Mouse (Mus musculus) heart, postnatal 14 days (tissue): ENCODE results near the gene Rapgef4. TPM values are rescaled to one million over a fixed set of nuclear protein-coding genes. Genes with fewer than 3 reads are reported as not detected.
"Not testable (repeated sequence)": the region's sequence is repeated elsewhere in the genome, so short reads cannot be mapped to it uniquely, and the experiment has no call there.

ENCODE experiments used
- DNase-seq, 2 experiments: peaks; one replicate each; pipeline ENCODE4 v3.0.0; 2021 to 2022
- intact Hi-C: fragments of 180-260 bp; cut with DNase I; formaldehyde crosslinking; loops from one replicate; pipeline ENCODE4 v1.15.1; 2025
- total RNA-seq, 2 experiments: library from RNA; stranded (reverse); gene quantifications; 2 replicates each; pipeline ENCODE4 v1.2.3; 2021

Gene Rapgef4
- total RNA-seq, 2 experiments from 2014 or later = 18.9 to 19.3 TPM

GRCm38 (mm10) chr2:72139863-72140845 is 159.1 kb downstream of the Rapgef4 start:
- intact Hi-C loops = no loop called here
- DNase-seq = no peak

- intact Hi-C loops = no loop called here
- DNase-seq = no peak
These were observed 160.1 kb downstream of the Rapgef4 start for GRCm38 (mm10) chr2:72141091-72141490.

GRCm38 (mm10) chr2:72141732-72142131 is 160.7 kb downstream of the Rapgef4 start:
- intact Hi-C loops, DNase-seq: not testable (repeated sequence)

GRCm38 (mm10) chr2:72143413-72143812 is 162.4 kb downstream of the Rapgef4 start:
- no peak for DNase-seq
- intact Hi-C loops = no loop called here

- intact Hi-C loops = no loop called here
- DNase-seq = no peak
These were observed 163.6 kb downstream of the Rapgef4 start for GRCm38 (mm10) chr2:72144576-72145200.

- intact Hi-C loops = no loop called here
- DNase-seq = no peak
These were observed 164.3 kb downstream of the Rapgef4 start for GRCm38 (mm10) chr2:72145281-72145875.

- DNase-seq = no peak
- intact Hi-C loops = no loop called here
These were observed 165.0 kb downstream of the Rapgef4 start for GRCm38 (mm10) chr2:72146061-72146460.

- intact Hi-C loops = no loop called here
- no peak for DNase-seq
These were observed 166.2 kb downstream of the Rapgef4 start for GRCm38 (mm10) chr2:72147246-72147645.

- intact Hi-C loops = no loop called here
- no peak for DNase-seq
These were observed 166.7 kb downstream of the Rapgef4 start for GRCm38 (mm10) chr2:72147695-72148094.

- intact Hi-C loops = loop anchor here (1.0 kb wide), 2 partner anchors 53 to 110 kb away; no protein-coding TSS in a partner anchor
- DNase-seq = no peak
These were observed 167.6 kb downstream of the Rapgef4 start for GRCm38 (mm10) chr2:72148647-72149046.

GRCm38 (mm10) chr2:72149059-72149458 is 168.0 kb downstream of the Rapgef4 start:
- DNase-seq = peak; percentile 75 to 81
- intact Hi-C loops = loop anchor here (1.0 kb wide), 2 partner anchors 54 to 111 kb away; no protein-coding TSS in a partner anchor

- intact Hi-C loops = no loop called here
- DNase-seq = no peak
These were observed 170.9 kb downstream of the Rapgef4 start for GRCm38 (mm10) chr2:72151792-72152554.

- intact Hi-C loops = no loop called here
These were observed 171.7 kb downstream of the Rapgef4 start for GRCm38 (mm10) chr2:72152746-72153145.

GRCm38 (mm10) chr2:72153851-72154250 is 172.8 kb downstream of the Rapgef4 start:
- intact Hi-C loops = no loop called here
- DNase-seq = no peak

More at GRCm38 (mm10) chr2:72152746-72153145, 171.7 kb downstream of the Rapgef4 start:
- DNase-seq = no peak

GRCm38 (mm10) chr2:72155102-72155773 is 174.2 kb downstream of the Rapgef4 start:
- intact Hi-C loops = loop anchor here (5.0 kb wide), 1 partner anchor 62 kb away; no protein-coding TSS in a partner anchor
- no peak for DNase-seq

- no peak for DNase-seq
- intact Hi-C loops = loop anchor here (5.0 kb wide), 1 partner anchor 61 kb away; no protein-coding TSS in a partner anchor
These were observed 175.4 kb downstream of the Rapgef4 start for GRCm38 (mm10) chr2:72156484-72156883.

GRCm38 (mm10) chr2:72157561-72157960 is 176.5 kb downstream of the Rapgef4 start:
- intact Hi-C loops = loop anchor here (5.0 kb wide), 1 partner anchor 60 kb away; no protein-coding TSS in a partner anchor
- no peak for DNase-seq

GRCm38 (mm10) chr2:72158045-72158444 is 177.0 kb downstream of the Rapgef4 start:
- intact Hi-C loops = loop anchor here (5.0 kb wide), 1 partner anchor 59 kb away; no protein-coding TSS in a partner anchor
- DNase-seq = no peak

GRCm38 (mm10) chr2:72158691-72159225 is 177.7 kb downstream of the Rapgef4 start:
- no peak for DNase-seq
- intact Hi-C loops = loop anchor here (5.0 kb wide), 1 partner anchor 59 kb away; no protein-coding TSS in a partner anchor
